Mouse (Mus musculus): ENCODE data around the gene Dock3.
A peak's percentile ranks its signal among the peaks of the same experiment; 100 is the strongest.
"Not testable (repeated sequence)": the region's sequence is repeated elsewhere in the genome, so short reads cannot be mapped to it uniquely, and the experiment has no call there.

Dock3 gene

DNA sequence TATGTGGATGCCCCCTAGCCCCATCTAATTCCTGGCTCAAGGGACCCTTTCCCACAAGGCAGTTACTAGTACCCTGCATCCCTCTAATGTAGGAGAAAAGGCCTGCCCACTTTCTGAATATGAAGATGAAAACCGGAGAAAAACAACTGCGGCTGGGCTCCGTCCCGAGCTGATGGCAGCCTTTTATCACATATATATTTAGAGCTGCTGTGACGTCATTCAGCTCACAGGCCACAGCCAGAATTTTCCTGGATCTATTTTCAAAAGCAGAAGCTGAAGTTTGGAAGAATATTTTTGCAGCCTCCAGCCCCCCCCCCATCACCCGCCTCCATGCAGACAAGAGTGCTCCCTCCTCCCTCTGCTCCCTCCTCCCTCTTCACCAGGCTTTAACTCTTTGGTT lies 27.9 kb upstream of the Dock3 start:
- DNase-seq (ENCODE audit: low read depth, low spot score) = peak; percentile 94

DNA sequence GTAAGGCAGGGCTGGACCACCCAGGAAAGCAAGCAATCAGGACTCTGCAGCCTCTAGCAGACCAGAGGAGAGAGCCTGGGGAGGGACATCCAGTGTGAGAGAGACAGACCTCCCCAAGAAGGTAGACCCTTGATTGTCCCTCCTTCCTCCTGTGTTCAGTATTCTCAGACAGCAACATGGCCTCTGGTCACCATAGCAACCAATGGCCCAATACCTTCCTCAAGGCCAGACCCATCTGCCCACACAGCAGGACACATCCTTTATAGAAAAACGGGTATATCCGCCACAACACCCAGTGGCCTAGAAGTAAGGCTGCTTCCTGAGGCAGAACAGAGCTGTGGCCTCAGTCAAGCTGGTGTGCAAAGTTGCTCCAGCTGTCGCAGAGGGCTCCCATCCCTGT lies 23.9 kb upstream of the Dock3 start:
- DNase-seq (ENCODE audit: low read depth, low spot score) = peak; percentile 83

DNA sequence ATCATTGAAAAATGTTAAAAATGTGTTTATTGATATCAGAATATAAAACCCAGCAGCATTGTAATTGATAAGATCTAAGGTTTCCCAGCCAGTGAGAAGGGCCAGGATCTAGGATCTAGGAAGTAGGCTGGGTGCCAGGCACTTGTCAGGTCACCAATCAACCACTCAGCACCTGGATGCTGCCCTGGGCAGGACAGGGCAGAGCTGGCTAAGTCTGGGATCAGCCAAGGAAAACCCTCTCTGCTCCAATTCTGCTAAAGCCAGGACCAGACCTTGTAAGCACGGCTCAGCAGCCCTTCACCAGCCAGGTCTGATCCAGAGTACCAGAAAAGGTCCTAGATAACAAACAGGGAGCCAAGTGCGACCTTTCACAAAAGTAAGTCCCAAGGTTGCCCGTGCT lies 23.2 kb upstream of the Dock3 start:
- DNase-seq (ENCODE audit: low read depth, low spot score) = peak; percentile 47

DNA sequence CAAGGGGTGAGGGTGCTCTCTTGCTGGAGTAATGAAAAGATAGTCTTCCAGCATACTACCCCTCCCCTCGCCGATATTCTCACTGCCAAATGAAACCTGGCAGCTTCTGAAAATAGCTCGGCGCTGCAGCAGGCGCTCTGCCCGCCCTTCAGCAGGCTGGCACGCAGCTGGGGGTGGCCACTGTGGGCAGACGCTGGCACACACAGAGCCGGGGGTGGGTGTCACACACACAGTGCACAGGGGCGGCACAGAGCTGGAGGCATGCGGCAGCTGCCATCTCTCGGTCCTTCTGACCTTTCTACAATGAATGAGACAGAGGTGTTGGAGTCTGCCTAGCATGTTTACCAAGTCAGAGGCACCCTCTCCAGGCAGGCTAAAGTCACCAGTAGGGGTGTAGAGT lies 22.8 kb upstream of the Dock3 start:
- peak; percentile 96 for DNase-seq (ENCODE audit: low read depth, low spot score)

DNA sequence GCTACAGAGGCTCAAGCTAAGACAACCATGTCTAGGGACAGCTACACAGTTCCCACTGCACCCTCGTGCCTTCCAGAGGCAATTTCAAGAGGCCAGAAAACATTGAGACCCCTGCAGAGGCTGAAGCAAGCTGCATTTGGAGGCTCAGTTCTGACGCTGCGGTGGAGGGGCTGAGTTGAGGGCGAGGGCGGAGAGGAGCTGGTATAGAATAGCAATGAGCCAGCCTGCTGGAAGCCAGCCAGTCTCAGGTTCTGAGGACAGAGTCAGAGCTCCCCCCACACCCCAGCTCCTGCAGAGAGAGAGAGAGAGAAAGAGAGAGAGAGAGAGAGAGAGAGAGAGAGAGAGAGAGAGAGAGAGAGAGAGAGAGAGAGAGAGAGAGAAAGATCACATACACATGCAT lies 20.5 kb upstream of the Dock3 start:
- DNase-seq (ENCODE audit: low read depth, low spot score) = peak; percentile 92

DNA sequence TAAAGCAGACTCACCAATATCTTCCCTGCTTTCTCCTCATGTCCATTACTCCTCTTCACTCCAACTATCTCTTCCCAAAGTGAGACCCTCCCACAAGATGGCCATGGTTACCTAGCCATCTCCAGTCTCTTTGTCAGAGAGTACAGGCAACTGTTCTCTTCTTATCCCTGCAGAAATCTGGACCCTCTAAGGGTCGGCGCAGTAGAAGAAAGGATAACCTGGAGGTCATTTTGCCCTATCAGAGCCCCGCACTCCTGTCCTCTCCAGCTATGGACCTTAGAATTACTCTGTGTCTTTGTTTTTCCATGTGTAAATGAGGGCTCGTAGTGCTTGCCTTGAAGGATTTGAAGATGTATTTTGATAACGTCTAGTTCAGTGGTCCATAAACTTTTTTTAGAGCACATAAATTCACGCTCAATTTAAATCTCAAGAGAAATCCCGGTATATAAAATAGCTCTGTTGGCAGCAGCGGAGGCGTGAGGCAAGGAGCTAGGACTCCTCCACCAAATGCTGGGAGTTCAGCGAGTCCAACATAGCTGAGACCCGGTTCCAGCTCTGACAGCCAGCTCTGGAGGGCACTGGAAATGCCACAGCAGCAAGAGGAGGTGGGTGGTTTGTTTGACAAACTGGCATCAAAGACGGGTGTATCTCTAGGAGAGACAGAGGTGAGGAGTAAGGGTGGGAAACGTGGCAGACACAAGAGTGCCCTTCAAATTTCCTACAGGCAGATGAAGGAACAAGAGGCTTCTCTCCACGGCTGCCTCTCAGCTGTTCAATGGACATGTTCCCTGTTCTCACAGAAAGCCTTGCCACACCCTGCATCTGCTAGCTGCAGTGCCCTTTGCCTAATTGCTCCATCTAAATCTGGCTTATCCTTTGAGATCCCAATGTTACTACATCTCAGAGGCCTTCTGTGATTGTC lies 19.0 kb upstream of the Dock3 start:
- DNase-seq (ENCODE audit: low read depth, low spot score) = peak; percentile 80

DNA sequence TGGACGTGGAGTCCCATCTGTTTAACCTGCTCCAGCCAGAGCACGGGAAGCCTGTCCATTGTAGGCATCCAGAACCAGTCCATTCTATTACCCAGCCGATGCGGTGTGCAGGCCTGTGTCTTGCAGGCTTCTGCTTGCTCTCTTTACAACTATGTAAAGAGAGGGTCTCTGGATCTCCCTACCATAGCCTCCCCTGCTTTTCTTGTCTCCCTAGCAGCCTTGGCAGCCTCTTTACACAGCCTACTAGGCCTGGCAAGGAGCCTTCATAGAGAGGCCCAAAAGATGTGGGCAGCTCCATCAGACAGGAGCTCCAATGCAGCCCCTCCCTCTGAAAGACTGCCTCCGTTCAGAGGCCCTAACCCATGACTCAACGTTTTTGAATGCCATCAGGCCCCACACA lies 17.4 kb upstream of the Dock3 start:
- peak; percentile 84 for DNase-seq (ENCODE audit: low read depth, low spot score)

DNA sequence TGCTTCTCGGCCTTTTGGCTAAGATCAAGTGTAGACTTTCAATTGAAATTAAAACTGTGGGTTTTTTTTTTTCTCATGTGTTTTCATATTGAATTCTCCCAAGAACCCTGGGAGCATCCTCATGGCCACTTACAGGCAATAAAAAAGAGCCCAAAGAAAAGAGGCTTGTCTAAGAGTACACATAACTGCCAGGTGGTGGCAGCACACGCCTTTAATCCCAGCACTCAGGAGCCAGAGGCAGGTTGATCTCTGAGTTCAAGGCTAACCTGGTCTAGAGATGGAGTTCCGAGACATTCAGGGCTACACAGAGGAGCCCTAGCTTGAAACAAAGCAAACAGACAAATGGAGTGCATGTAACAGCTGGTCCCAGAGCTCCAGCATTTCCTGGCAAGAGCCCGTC lies 14.5 kb upstream of the Dock3 start:
- DNase-seq (ENCODE audit: low read depth, low spot score) = peak; percentile 63

DNA sequence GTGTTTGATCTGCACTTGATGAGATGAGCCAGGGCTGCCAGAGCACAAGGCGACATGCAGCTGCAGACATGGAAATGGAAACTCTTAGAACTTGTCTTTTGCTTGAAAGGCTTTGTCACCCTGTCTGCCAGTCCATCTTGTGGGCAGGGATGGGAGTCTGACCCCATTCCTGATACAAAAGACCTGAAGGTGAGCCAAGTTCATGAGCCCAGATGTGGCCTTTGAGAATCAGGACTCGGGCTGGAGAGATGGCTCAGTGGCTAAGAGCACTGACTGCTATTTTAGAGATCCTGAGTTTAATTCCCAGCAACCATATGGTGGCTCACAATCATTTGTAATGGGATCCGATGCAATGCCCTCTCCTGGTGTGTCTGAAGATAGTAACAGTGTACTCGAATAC lies 13.6 kb upstream of the Dock3 start:
- DNase-seq (ENCODE audit: low read depth, low spot score) = no peak

DNA sequence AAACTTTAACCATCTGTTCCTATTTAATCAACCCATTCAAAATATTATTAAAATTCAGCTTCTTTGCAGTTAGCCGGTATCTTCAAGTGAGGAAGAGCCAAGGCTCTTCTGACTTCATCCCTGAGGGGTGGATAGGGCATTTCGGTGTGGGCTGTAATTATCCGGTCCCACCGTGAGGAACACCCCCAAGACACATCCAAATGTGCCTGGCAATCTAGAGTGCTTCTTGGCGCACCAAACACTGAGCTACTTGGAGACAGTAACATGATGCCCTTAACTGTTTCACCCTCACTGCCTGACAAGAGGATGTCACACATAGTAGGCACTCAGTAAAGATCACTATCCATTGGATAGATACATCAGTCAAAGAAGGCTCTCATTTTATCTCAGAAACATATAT lies 4.4 kb upstream of the Dock3 start:
- DNase-seq (ENCODE audit: low read depth, low spot score) = no peak

DNA sequence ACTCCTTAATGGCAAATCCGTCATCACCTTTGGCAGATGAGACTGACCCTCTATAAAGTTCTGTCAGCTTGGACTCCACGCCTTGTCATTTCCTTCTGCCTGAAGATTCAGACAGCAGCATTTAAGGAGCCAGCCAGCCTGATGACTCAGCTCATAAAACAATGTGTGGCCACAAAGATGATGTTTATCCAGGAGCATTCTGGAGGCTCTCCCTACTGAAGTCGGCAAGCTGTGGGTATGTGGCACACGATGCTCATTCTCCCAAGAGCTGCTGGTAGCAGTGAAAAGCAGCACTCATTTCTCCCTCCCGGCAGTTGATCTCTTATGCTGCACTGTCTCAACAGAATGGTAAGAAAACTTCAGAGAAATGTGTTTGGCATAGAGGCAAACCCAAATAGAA lies 3.6 kb upstream of the Dock3 start:
- DNase-seq (ENCODE audit: low read depth, low spot score) = peak; percentile 89

DNA sequence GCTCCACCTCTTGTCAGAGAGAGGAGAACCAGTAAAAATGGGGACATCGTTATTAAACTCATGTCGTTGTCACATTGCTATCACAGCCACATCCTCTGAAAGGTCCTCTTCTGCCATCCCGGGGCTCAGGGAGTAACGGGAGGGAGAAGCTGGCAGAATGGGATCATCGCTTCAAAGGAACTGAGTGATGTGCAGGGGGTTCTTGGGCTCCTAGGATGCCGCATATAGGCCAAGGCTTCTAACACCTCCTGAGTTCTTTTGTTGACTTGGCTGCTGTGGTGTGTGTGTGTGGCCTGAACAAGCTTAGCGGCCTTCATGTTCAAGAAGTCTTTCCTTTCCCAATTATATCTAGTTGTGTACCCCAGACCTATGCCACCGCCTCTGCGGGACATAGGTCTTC lies 431 bp upstream of the Dock3 start:
- no peak for DNase-seq (ENCODE audit: low read depth, low spot score)

DNA sequence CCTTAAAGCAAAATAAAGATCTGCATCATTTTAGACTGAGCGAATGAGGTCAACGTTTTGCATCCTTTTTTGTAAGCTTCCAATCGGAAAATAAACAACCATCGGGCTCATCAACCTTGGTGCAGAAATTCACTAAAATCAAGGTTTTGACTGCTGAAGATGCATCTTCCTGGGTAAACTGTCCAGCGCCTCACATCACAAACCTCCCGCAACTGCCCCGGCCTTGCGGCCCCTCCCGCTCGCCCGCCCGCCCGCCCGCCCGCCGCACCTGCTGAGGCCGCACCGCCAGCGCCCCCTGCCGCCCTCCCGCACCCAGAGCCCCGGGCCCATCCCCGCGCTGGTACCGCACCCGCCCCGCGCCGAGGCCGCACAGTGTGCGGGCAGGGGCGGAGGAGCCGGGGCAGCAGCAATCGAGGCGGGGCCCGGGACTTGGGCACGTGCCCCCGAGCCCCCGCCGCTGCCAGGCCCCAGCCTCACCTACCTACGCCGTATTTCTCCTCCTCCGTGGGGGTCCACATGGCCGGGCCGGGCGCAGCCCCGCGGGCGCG lies 644 bp downstream of the Dock3 start:
- DNase-seq (ENCODE audit: low read depth, low spot score) = peak; percentile 80

DNA sequence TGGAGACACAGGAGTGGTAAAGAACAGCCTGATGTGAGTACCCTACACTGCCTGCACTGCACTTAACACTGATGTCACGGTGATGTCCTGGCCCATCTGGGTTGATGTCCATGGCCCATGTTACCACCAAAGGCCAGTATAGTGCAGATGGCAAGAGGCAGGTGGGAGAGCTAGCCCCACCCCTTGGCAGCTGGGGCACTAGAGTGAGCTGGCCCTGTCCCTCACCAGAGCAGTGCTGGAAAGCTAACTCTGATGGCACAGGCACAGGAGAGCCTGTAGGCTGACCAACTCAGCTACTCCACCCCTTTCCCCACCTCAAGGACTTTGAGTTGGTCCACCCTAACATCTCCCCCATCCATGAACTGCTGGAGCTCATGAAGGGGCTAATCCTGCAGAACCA lies 7.1 kb downstream of the Dock3 start:
- no peak for DNase-seq (ENCODE audit: low read depth, low spot score)

DNA sequence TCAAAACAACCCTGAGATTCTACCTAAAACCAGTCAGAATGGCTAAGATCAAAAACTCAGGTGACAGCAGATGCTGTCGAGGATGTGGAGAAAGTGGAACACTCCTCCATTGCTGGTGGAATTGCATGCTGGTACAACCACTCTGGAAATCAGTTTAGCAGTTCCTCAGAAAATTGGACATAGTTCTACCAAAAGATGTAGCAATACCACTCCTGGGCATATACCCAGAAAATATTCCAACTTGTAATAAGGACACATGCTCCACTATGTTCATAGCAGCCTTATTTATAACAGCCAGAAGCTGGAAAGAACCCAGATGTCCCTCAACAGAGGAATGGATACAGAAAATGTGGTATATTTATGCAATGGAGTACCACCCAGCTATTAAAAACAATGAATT lies 56.9 kb downstream of the Dock3 start:
- DNase-seq (ENCODE audit: low read depth, low spot score) = not testable (repeated sequence)

DNA sequence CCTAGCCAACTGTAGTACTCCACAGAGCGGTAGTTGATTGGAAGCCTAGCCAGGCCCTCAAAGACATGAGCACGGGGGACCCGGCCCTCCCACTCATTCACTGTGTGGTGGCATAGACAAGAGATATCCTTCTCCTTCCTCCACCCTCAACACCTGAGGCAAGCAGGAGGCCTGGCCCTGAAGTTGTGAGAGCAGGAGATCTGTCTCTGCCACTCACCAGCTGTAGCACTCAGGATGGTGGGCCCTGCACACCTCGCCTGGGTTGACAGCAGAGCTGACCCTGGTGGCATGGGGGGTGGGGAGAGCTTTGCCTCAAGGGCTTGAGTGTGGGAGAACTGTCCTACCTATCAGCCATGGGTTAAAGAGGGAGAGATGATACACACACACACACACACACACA lies 65.9 kb downstream of the Dock3 start:
- no peak for DNase-seq (ENCODE audit: low read depth, low spot score)

DNA sequence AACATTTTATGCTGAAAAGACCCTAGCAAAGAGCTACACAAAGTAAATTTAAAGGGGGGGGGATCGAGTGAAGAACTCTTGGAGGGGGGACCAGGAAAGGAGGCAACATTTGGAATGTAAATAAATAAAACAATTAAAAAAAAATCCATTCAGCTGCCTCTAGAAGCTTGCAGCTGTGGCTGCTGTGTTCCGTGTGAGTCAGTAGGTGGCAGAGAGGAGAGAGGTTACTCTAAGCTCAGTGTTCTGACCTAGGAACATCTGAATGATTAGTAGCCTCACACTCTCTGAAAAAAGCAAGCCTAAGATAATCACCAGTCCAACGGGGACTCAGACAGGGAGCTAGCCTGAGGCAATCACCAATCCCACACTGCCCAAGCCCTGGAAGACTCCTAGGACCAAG lies 66.9 kb downstream of the Dock3 start:
- DNase-seq (ENCODE audit: low read depth, low spot score) = peak; percentile 55

DNA sequence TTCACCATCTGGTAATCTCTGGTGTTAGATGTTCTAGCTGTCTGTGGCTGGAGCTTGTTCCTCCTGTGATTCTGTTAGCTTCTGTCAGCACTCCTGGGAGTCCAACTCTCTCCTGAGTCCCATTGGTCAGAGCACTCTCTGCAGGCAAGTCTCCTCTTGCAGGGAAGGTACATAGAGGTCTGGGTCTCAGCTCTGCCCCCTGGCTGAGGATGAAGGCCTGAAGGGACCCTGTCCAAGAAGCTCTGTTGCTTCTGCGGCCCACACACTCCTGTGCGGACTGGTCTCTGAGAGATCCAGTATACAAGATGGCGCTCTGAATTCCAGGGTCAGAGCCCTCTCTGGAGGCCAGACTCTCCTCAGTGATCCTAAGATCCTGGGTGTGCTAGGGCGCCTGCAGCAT lies 75.3 kb downstream of the Dock3 start:
- DNase-seq (ENCODE audit: low read depth, low spot score) = not testable (repeated sequence)

DNA sequence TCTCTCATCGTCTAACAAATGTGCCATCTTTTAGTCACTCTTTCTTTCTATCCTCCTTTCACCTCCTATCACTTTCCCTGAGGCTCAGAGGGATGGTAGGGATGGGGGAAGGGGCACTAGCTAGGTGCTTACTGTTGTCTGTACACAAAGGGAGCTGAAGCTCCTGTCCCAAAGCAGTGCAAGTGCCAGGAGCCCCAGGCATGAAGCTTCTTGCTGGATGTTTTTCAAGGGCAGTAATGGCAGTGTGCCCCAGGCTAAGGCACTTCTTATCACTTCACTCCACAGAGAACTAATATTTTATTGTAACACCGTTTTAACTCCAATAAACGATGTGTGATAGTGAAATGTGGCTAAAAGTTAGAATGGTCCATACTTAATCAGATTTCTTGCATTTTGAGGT lies 118.9 kb downstream of the Dock3 start:
- DNase-seq (ENCODE audit: low read depth, low spot score) = peak; percentile 65

DNA sequence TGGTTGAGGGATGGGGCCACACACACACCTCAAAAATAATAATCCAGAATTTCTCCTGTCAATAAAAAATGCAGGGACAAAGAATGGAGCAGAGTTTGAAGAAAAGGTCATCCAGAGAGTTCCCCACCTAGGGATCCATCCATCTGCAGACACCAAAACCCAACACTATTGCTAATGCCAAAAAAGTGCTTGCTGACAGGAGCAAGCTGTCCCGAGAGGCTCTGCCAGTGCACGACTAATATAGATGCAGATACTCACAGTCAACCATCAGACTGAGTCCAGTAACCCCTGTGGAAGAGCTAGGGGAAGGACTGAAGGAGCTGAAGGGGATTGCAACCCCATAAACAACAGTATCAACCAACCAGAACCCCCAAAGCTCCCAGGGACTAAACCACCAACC lies 119.7 kb downstream of the Dock3 start:
- peak; percentile 65 for DNase-seq (ENCODE audit: low read depth, low spot score)

DNA sequence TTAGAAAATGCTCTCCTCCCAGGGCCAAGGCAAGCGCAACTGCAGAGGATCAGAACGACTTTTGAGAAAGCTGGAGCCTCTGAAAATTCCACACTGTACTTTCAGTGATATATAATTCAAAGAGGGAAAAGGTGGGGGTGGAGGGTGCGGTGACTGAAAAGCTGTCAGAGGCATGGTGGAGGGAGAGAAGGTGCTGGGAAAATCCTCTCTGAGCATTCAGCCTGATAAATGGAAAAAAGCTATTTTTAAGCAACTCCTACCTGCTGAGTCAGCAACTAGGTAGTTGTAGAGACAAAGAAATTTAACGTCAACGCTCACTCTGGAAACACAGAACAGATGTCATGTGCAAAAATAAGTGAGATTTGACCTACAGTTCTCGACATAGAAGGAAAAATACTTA lies 132.2 kb downstream of the Dock3 start:
- peak; percentile 81 for DNase-seq (ENCODE audit: low read depth, low spot score)

DNA sequence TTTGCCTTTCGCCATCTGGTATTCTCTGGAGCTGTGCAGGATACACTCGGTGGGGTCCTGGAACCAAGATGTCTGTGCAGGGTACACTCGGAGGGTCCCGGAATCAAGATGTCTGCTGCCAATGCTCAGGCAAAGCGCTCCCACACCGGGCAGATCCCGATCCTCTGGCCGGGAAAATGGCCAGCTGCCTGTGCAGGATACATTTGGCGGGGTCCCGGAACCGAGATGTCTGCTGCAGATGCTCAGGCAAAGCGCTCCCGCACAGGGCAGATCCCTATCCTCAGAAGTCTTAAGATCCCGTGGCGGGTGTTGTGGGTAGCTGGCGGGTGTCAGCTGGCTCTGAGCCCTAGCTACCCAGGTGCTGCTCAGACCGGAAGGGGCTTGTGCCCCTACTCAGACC lies 142.3 kb downstream of the Dock3 start:
- not testable (repeated sequence) for DNase-seq (ENCODE audit: low read depth, low spot score)

DNA sequence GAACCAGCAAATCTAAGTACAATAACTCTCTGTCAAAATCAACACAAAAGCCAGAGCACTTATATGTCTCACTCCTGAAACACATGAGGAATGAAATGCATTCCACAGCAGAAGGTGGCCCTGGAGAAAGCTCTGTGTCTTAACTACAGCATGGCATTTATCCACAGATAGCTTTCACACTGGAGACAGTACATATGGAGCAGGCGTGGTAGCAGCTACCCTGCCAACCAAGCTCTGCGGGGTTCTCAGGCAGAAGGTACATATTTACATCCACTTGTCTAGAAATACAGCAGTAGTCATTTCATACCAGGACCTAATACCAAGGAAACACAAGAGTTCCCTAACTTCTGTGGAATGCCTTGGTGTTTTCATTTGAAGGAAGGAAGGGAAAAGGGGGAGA lies 144.2 kb downstream of the Dock3 start:
- DNase-seq (ENCODE audit: low read depth, low spot score) = peak; percentile 92
